Mouse (Mus musculus): ENCODE results near the gene Bola2. TPM values are rescaled to one million over a fixed set of nuclear protein-coding genes. Genes with fewer than 3 reads are reported as not detected.

Gene Bola2
- polyA plus RNA-seq, 1 experiment = not detected

DNA sequence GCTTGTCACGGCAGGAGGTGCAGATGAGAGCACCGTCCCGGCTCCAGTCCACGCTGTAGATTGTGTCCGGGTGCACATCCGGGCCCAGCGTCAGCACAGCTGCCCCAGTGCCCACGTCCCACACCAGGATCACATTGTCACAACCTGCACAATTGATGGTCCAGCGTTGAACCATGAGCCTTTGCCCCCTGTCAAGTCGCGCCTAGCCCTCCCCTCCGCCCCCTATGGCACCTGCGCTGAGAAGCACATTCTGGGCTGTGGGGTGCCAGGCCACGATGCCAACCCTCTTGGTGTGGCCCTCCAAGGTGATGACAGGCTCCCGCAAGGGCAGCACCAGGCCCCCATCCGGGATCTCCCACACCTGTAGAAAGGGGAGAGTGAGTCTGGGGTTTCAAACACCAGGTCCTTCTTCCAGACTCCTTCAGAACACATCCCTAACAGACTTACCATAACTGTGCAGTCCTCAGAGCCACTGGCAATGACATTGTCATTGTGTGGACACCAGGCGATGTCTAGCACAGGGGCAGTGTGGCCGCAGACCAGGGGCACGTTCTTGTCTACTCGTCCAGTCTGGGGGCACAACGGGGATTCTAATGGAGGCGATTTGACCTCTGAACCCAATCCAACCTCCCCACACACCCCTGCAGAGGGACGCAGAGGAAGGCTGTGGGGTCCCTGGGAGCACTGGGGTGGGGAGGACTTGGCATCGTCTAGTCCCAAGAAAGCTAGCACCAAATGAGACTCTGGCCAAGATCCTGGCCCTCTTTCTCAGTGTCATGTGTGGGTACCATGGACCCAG, 6.6 kb downstream of the Bola2 start:
- TF ChIP-seq CTCF (IDR thresholded peaks at IDR 0.05; ENCODE audit: insufficient read depth, low read depth, low read length) = no peak
- no peak for TF ChIP-seq POLR2A (IDR thresholded peaks at IDR 0.05; ENCODE audit: insufficient read depth, low read depth, low read length)
- H3K27ac ChIP-seq (ENCODE audit: insufficient read depth, low read depth, low read length) = no peak overlapping the region
- H3K4me1 ChIP-seq (ENCODE audit: control insufficient read depth, insufficient read depth, low read length) = peaks cover 35% of the 10 kb centered on the region
- H3K4me3 ChIP-seq (ENCODE audit: insufficient read depth, low read depth, low read length) = no peak overlapping the region; the same call in 1 of the 2 replicates
- WGBS = 58% methylated on average over 24 of the region's 24 CpGs

DNA sequence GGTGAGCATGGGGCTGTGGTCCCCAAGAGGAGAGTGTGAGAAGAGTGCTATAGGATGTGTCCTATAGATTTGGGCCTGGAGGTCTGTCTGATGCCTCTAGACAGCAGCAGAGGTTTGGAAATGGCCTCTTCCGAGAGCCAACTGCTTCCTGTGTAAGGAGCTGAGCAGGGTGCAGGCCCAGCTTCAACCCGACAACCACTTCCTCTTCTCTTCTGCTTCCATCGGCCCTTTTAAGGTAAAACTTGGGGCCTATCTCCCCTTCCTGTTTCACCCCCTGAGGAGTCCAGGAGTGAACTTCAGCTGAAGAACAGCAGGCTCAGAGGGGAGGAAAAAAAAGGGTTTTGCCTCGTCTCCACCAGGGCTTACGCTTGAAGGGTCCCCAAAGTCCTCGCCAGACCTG, 7.2 kb downstream of the Bola2 start:
- no peak overlapping the region; the same call in 1 of the 2 replicates for H3K4me3 ChIP-seq (ENCODE audit: insufficient read depth, low read depth, low read length)
- peaks cover 34% of the 10 kb centered on the region for H3K4me1 ChIP-seq (ENCODE audit: control insufficient read depth, insufficient read depth, low read length)
- H3K27ac ChIP-seq (ENCODE audit: insufficient read depth, low read depth, low read length) = no peak overlapping the region
- 91% methylated on average over 6 of the region's 6 CpGs for WGBS
- no peak for TF ChIP-seq CTCF (IDR thresholded peaks at IDR 0.05; ENCODE audit: insufficient read depth, low read depth, low read length)
- no peak for TF ChIP-seq POLR2A (IDR thresholded peaks at IDR 0.05; ENCODE audit: insufficient read depth, low read depth, low read length)

DNA sequence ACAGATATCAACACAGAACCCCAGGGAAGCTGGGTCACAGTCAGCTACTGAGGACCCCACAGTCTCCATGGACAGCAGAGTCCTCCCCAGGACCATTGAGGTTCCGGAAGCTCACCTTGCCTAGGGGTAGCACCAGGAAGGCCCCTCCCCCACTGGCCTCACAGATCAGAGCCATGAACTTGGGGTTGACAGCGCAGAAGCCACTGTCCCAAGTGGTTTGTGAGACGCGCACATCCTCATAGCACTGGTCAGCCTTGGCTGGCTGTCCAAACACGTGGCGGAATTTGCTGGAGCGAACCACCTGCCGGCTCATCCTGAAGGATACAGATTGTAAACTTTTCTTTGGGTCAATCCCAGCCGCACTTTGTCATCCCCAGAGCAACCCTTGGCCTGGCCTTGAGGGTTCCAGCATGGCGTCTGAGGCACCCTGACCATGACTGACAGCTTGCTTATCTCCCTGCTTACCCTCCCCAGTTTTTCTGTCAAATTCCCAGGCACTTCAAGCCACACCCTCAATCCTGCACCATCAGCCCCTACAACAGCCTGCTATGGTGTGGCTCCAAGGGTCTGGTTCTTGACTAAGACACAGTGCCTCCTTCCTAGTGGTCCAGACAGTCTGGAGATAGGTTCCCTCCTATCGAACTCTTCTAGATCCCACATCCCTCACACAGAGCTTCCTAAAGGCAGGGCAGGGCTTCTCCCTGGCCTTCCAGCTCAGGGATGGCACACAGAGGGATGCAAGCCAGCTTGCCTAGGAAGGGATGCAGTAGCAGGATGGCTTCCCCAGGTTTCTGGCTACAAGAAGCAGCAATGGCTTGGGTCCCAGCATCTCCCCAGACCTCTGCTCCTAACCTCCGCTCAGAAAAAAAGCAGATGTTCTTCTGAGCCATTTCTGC, 7.9 kb downstream of the Bola2 start:
- Histone ChIP-seq H3K4me3 (ENCODE audit: insufficient read depth, low read depth, low read length) (peak overlapping the region; percentile 67), H3K27ac (ENCODE audit: insufficient read depth, low read depth, low read length) (no peak overlapping the region), H3K4me1 (ENCODE audit: control insufficient read depth, insufficient read depth, low read length) (peaks cover 34% of the 10 kb centered on the region)
- TF ChIP-seq CTCF (IDR thresholded peaks at IDR 0.05; ENCODE audit: insufficient read depth, low read depth, low read length) (no peak), POLR2A (IDR thresholded peaks at IDR 0.05; ENCODE audit: insufficient read depth, low read depth, low read length) (no peak)
- WGBS = 84% methylated on average over 12 of the region's 12 CpGs

DNA sequence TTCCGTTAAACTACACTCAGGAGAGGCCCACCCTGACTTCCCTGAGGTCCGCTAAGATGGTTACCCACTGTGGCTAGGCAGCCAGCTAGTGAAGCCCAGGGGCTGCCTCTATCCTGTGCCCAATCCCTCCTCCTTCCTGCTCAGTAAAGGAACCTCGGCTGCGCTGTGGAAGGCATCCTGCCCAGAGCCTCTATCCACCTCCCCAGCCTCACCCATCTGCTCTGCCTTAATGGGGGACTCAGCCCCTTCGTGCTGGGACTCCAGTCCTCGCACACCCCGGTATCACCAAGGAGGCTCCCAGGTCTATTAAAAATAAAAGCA, 8.5 kb downstream of the Bola2 start:
- H3K27ac ChIP-seq (ENCODE audit: insufficient read depth, low read depth, low read length) = peak overlapping the region; percentile 47; the same call in 1 of the 2 replicates
- peak overlapping the region; percentile 67 for H3K4me3 ChIP-seq (ENCODE audit: insufficient read depth, low read depth, low read length)
- H3K4me1 ChIP-seq (ENCODE audit: control insufficient read depth, insufficient read depth, low read length) = peaks cover 34% of the 10 kb centered on the region
- WGBS = 14% methylated on average over 7 of the region's 7 CpGs
- TF ChIP-seq CTCF (IDR thresholded peaks at IDR 0.05; ENCODE audit: insufficient read depth, low read depth, low read length) (no peak), POLR2A (IDR thresholded peaks at IDR 0.05; ENCODE audit: insufficient read depth, low read depth, low read length) (no peak)

DNA sequence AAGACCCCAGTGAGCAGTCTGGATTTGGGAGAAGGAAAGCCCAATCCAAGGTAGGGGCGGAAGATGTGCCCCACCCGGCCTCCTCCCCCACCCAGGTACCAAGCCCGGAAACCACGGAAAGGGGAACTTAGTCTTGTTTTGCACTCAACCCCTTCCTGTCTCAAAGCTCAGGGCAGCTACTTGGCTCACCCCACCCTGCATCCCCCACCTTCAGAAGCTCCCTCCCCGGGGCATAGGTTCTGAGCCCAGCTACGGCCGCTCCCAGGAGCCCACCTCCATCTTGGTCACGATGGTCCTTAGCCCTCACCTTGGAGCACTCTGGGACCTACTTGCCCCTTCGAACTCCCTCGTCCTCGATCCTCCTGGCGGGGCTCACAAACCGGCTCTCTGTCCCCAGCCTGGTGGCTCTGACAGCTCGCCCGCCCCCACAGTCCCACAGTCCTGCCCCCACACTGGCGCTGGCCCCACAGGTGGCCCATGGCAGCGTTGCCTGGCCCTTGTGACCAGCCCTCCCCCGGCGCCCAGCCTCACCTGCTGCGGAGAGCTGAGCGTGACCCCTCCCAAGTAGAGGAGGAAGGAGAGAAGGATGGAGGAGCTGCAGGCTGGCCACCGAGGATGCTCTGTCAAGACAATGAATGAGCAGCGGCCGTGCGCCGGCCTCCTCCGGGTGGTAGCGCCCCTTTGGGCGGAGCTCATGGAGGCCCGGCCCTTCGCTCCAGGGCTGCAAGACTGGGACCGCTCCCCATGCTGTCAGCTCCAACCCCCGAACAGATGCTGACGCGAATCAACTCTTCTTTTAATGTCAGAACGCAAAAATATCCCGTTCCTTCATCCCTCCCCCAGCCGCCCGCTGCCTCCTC, 9.2 kb downstream of the Bola2 start:
- Histone ChIP-seq H3K4me3 (ENCODE audit: insufficient read depth, low read depth, low read length) (peak overlapping the region; percentile 67), H3K27ac (ENCODE audit: insufficient read depth, low read depth, low read length) (peak overlapping the region; percentile 47; the same call in 1 of the 2 replicates), H3K4me1 (ENCODE audit: control insufficient read depth, insufficient read depth, low read length) (peaks cover 34% of the 10 kb centered on the region)
- TF ChIP-seq CTCF (IDR thresholded peaks at IDR 0.05; ENCODE audit: insufficient read depth, low read depth, low read length) (no peak), POLR2A (IDR thresholded peaks at IDR 0.05; ENCODE audit: insufficient read depth, low read depth, low read length) (peak; percentile 68)
- WGBS = 3% methylated on average over 39 of the region's 39 CpGs

DNA sequence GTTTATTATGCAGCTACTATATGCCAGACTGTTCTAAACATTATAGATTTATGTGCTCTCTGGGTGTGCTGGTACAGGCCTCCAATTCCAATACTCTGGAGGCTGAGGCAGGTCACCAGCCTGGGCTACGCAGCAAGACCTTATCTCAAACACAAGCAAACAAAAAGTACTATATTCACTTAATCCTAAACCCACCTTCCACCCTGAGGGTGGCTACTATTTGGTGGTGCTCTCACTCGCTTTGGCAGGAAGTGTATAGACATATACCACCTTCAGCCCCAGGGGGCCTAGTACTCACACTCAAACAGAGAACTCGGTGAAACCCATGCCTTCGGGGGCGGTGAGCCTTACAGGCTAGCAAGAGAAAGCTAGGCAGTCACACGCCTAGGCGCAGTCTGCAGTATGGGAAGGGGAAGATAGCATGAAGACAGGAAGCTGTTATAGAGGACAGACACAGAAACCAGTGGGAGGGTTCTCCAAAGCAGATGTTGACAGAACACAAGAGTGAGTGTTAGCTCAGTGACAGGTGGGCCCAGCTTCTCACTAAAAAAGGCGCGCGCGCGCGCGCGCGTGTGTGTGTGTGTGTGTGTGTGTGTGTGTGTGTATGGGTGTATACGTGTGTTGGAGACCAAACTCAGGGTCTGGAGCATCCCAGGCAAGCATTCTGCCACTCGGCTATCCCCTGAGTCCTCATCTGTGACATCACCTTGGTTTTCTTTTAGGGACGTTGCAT, 12.4 kb downstream of the Bola2 start, which contains the start of gene Coro1a:
Coro1a (minus strand) TSS at position 346 of the 733 bp plus-strand sequence.
- 90% methylated on average over 19 of the region's 19 CpGs for WGBS
- no peak within 1 kb of the TSS for H3K4me3 ChIP-seq (ENCODE audit: insufficient read depth, low read depth, low read length)
- peaks cover 20% of the 10 kb centered on the region for H3K4me1 ChIP-seq (ENCODE audit: control insufficient read depth, insufficient read depth, low read length)
- H3K27ac ChIP-seq (ENCODE audit: insufficient read depth, low read depth, low read length) = no peak within 1 kb of the TSS
- no peak for TF ChIP-seq CTCF (IDR thresholded peaks at IDR 0.05; ENCODE audit: insufficient read depth, low read depth, low read length)
- no peak for TF ChIP-seq POLR2A (IDR thresholded peaks at IDR 0.05; ENCODE audit: insufficient read depth, low read depth, low read length)

DNA sequence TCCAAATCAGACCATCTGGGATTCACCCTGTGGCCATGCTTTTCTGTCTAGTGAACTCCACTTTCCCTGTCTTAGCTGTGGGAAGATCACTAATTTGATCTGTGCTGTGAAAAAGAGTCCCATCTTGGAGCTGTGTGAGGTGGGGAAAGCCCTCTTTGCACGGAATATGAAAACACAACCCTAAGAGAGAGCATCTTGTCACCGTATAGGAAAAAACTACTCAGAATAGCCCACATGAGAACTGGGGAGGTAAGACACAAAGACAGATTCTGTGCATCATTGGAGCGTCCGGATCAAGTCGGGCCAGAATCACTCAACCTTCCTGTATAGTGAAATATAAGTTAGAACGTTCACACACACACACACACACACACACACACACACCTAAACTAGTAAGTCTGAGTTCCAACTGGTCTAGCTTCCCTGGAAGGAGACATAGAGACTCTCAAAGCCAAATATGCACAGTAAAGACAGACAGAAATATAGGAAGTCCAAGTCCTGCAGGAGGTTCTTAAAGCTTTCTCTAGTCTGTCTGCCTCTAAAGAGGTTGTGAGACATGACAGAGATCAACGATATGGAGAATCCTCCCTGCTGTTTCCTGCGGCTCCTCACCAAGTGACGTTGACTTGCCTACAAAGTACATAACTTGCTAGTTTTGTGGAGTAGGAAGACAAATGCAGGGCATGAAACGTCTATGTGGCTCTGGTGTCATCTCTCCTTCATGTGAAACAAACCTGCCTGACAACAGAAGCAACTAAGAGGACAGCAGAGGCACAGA, 13.2 kb downstream of the Bola2 start:
- H3K27ac ChIP-seq (ENCODE audit: insufficient read depth, low read depth, low read length) = no peak overlapping the region
- H3K4me3 ChIP-seq (ENCODE audit: insufficient read depth, low read depth, low read length) = no peak overlapping the region
- peaks cover 15% of the 10 kb centered on the region for H3K4me1 ChIP-seq (ENCODE audit: control insufficient read depth, insufficient read depth, low read length)
- WGBS = 86% methylated on average over 10 of the region's 10 CpGs
- TF ChIP-seq CTCF (IDR thresholded peaks at IDR 0.05; ENCODE audit: insufficient read depth, low read depth, low read length) (no peak), POLR2A (IDR thresholded peaks at IDR 0.05; ENCODE audit: insufficient read depth, low read depth, low read length) (no peak)

Data from olfactory bulb, adult 2 months (tissue).